Mouse (Mus musculus) small intestine, adult 2 months (tissue): ENCODE data around the gene Eml1. TPM values are rescaled to one million over a fixed set of nuclear protein-coding genes. Genes with fewer than 3 reads are reported as not detected.

Source experiments
- H3K27ac ChIP-seq: fragments of 200-500 bp; 2 replicates; pipeline ENCODE4 v1.5.1; 2012; ENCODE audit warnings: low read depth, low read length, control low read depth, inconsistent platforms; ENCODE audit not compliant: insufficient read depth
- H3K27me3 ChIP-seq: fragments of 200-500 bp; 2 replicates; pipeline ENCODE4 v1.6.1; 2012; ENCODE audit warnings: mild to moderate bottlenecking, moderate library complexity, low read length, inconsistent platforms; ENCODE audit not compliant: control insufficient read depth, insufficient read depth
- H3K36me3 ChIP-seq: fragments of 200-500 bp; 2 replicates; pipeline ENCODE4 v1.6.1; 2012; ENCODE audit warnings: mild to moderate bottlenecking, low read length, control low read depth, inconsistent platforms; ENCODE audit not compliant: control insufficient read depth, insufficient read depth
- H3K4me1 ChIP-seq: fragments of 200-500 bp; 2 replicates; pipeline ENCODE4 v1.6.1; 2012; ENCODE audit warnings: low read length, inconsistent platforms, mixed read lengths; ENCODE audit not compliant: control insufficient read depth, insufficient read depth, insufficient read length
- H3K4me3 ChIP-seq: fragments of 200-500 bp; 2 replicates; pipeline ENCODE4 v1.5.1; 2012; ENCODE audit warnings: low read depth, mild to moderate bottlenecking, control low read depth, inconsistent platforms, low read length, moderate library complexity
- CTCF ChIP-seq: fragments of 200-500 bp; IDR thresholded peaks from 2 replicates; pipeline ENCODE4 v1.5.1; 2012; ENCODE audit warnings: low read depth, mild to moderate bottlenecking, control low read depth, inconsistent platforms, low read length, moderate library complexity, mixed read lengths; ENCODE audit not compliant: insufficient replicate concordance, insufficient read length; ENCODE audit errors: extremely low read depth
- POLR2A ChIP-seq: fragments of 200-500 bp; IDR thresholded peaks from 2 replicates; pipeline ENCODE4 v1.6.1; 2012; ENCODE audit warnings: low read depth, mild to moderate bottlenecking, control low read depth, inconsistent platforms, low read length, moderate library complexity
- WGBS: fragments of 180-500 bp; shearing (Covaris S2); methylation state at CpG from one replicate; pipeline ENCODE4 v1.1.7; 2018; 5-methylcytosine and 5-hydroxymethylcytosine counted together
- polyA plus RNA-seq: library from polyadenylated mRNA; depleted of rRNA; stranded (reverse); fragments of >200 nt; gene quantifications from 2 replicates; pipeline ENCODE4 v1.2.3, GENCODE M21; 2012

Eml1 gene
- polyA plus RNA-seq, 1 experiment: 10.1 TPM

DNA sequence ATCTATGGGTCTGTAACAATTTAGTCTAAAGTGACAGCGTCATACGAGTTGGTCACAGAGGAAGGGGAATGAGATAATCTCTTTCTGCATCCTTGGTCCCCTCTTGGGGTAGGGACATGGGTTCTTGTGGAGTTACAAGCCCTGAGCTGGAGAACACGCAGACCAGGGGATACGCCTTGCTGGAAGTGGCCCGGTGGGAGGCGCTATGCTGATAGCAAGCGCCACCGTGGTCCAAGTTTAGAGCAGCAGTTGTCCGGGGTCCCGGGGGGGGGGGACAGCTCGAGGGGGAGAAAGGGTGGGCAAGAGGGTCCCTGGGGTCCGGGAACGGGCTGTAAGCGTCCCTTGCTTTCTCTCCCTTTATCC, 51.7 kb downstream of the Eml1 start:
- peak overlapping the region; percentile 42; the same call in 1 of the 2 replicates for H3K27ac ChIP-seq
- peaks cover 11% of the 10 kb centered on the region for H3K27me3 ChIP-seq

DNA sequence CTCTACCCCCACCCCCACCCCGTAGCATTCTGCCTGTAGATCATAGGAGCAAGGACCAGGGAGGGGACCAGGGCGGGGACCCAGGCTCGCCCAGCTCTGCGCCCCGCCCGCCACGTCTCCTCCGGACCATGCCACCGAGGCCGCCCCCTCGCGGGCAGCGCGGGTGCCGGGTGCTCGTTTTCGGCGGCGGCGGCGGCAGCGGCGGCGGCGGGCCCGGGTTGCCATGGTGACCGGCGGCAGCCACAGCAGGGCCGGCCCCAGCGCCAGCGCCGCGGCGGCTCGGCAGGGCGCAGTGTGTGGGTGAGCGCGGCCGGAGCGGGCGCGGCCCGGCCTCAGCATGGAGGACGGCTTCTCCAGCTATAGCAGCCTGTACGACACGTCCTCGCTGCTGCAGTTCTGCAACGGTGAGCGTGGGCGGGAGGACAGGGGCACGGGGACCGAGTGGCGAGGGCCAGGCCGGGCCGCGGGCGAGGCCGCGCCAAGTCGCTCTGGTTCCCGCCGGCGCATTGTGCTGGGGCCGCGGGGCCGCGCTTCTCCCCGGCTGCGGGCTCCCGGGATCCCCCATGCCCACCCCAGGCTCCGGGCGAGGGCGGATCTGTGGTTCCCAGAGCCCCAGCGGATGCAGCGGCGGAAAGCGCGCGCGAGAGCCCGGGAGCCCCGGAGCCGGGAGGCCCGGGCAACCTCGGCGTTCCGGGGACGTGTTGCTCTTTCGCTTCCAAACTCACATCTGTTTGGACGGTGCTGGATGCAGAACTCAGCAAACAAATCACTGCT, 52.3 kb downstream of the Eml1 start:
- no peaks in the 10 kb centered on the region for H3K36me3 ChIP-seq
- no peak overlapping the region for H3K27ac ChIP-seq
- WGBS: under 1% methylated on average over 90 of the region's 90 CpGs
- TF ChIP-seq POLR2A (no peak), CTCF (0 out of 2 replicates have a peak, but pooled peaks have one; percentile 16)
- peak overlapping the region; percentile 77 for H3K4me3 ChIP-seq
- H3K4me1 ChIP-seq: 0 out of 2 replicates have a peak, but pooled peaks cover 4% of the 10 kb centered on the region
- peaks cover 11% of the 10 kb centered on the region for H3K27me3 ChIP-seq

More for the DNA sequence above, 51.7 kb downstream of the Eml1 start:
- peak overlapping the region; percentile 77 for H3K4me3 ChIP-seq
- 3% methylated on average over 14 of the region's 14 CpGs for WGBS
- 0 out of 2 replicates have a peak, but pooled peaks cover 4% of the 10 kb centered on the region for H3K4me1 ChIP-seq
- 0 out of 2 replicates have a peak, but pooled peaks have one; percentile 21 for TF ChIP-seq CTCF
- TF ChIP-seq POLR2A: no peak
- H3K36me3 ChIP-seq: no peaks in the 10 kb centered on the region

DNA sequence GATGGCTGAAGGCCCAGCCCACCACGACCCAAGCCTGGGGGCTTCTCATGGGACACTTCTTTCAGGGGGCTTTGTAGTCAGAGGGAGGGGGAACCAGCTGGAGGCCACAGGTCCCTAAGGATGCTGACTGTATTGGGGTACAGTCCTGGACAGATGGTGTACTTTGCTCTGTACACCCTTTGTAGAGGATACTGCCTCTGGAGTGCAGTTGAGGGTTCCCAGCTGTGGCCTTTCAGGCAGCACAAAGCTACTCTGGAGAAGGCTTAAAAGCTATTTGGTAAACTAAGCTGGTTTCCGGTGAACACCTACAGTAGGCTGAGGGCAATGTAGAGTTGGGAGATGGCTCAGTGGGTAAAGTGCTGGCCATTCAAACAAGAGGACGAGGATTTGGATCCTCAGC, 60.2 kb downstream of the Eml1 start:
- Histone ChIP-seq H3K27ac (no peak overlapping the region), H3K27me3 (no peaks in the 10 kb centered on the region), H3K4me3 (no peak overlapping the region), H3K4me1 (no peaks in the 10 kb centered on the region), H3K36me3 (no peaks in the 10 kb centered on the region)
- no peak for TF ChIP-seq POLR2A
- no peak for TF ChIP-seq CTCF
- WGBS: 73% methylated on average over 3 of the region's 3 CpGs

DNA sequence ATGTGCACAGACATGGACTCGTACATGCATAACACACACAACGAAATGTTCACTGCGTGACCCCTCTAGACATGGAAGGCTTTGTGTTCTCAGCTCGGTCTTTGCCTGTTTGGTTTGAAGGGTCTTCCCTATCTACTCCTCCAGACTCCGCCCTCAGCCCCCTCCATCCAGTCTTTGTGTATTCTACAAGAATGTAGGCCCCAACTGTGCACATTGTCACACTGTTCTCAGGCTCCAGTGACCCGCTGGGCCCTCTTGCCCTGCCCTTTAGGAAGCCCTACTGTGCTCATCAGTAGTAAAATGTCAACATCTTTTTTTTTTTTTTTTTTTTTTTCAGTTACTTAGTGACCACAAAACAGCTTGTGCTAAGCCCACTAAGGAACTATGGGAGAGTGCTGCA, 61.0 kb downstream of the Eml1 start:
- H3K27me3 ChIP-seq: no peaks in the 10 kb centered on the region
- no peak for TF ChIP-seq POLR2A
- no peak for TF ChIP-seq CTCF
- H3K4me3 ChIP-seq: no peak overlapping the region
- WGBS: 81% methylated on average over 6 of the region's 6 CpGs
- no peaks in the 10 kb centered on the region for H3K4me1 ChIP-seq
- no peaks in the 10 kb centered on the region for H3K36me3 ChIP-seq
- H3K27ac ChIP-seq: no peak overlapping the region

DNA sequence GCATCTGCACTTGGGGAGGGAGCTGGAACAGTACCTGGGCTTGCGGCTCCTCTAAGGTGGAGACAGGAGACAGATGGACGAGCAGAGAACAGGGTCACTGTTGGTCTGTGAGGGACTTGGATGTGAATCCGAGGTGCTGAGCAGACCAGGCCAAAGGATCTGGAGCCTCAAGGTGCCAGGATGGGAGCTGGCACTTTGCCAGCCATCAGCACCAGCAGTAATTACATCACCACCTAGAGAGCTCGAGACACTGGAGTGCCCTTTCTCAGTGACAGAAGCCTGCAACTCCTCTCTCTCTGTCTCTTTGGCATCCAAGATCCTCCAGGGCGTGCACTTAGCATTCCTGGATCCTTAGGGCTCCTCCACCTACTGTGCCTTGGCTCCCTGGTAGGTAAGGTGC, 61.8 kb downstream of the Eml1 start:
- 67% methylated on average over 5 of the region's 5 CpGs for WGBS
- H3K27ac ChIP-seq: no peak overlapping the region
- TF ChIP-seq CTCF (no peak), POLR2A (no peak)

DNA sequence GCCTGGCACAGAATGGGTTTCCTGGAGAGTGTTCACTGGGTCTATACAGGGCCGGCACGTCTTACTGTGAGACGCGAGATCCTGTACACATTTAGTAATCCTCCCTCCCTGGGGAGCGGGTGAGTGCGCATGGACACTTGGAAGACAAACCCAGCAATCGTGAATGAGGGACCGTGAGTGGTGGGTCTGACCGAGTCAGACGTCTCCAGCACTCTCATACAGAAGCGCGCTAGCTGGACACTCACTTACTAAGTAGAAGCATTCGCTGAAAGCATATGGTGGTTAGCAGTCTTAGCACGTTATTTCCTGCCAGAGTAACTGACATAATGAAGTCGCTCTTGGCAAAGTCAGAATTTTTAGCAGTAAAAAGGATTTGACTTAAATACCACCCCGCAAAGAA, 62.3 kb downstream of the Eml1 start:
- Histone ChIP-seq H3K27me3 (no peaks in the 10 kb centered on the region), H3K27ac (no peak overlapping the region), H3K4me3 (no peak overlapping the region), H3K4me1 (no peaks in the 10 kb centered on the region; the same call in 1 of the 2 replicates), H3K36me3 (no peaks in the 10 kb centered on the region)
- no peak for TF ChIP-seq CTCF
- TF ChIP-seq POLR2A: no peak
- 81% methylated on average over 16 of the region's 16 CpGs for WGBS

More for the DNA sequence above, 61.8 kb downstream of the Eml1 start:
- Histone ChIP-seq H3K36me3 (no peaks in the 10 kb centered on the region), H3K27me3 (no peaks in the 10 kb centered on the region), H3K4me1 (no peaks in the 10 kb centered on the region; the same call in 1 of the 2 replicates), H3K4me3 (no peak overlapping the region)

DNA sequence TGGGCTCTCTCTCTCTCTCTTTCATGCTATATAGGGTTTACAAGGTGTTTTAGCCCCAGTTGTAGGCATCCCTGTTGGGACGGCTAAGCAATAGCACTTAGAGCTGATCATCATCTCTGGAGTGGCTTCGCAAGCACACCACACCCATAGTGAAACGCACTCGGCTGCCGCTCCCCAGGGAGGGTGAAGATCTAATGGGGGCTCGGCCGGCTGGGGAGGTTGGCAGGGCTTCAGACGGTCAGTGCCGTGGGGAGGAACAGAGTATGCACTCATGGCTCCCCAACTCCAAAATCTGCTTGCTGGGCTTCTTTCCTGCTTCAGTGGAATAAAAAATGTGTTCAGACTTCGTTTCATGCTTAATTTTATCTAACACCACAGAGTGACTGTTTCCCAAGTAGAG, 62.7 kb downstream of the Eml1 start:
- WGBS: 51% methylated on average over 10 of the region's 10 CpGs
- Histone ChIP-seq H3K36me3 (no peaks in the 10 kb centered on the region), H3K4me1 (no peaks in the 10 kb centered on the region; the same call in 1 of the 2 replicates), H3K4me3 (no peak overlapping the region), H3K27me3 (no peaks in the 10 kb centered on the region), H3K27ac (no peak overlapping the region)
- no peak for TF ChIP-seq CTCF
- no peak for TF ChIP-seq POLR2A
